Comparison of ENCODE assay signal across 17 mouse cellular contexts in the genomic region with DNA sequence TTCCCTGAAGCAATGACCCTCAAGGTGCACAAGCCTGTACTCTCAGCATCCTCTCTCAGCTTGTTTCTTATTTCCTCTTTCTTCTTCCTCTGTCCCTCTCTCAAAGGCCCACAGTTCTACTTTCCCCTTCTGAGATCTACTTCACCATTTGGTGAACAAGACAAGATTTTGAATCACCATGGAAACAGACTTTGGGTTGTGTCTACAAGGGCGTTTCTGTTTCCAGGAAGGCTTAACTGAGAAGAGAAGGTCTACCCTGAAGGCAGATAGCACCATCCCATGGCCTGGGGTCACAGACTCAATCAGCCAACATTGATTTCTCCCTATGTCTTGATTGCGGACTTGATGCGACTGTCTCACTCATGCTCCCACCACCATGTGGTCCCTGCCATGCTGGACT. TPM values are rescaled to one million over a fixed set of nuclear protein-coding genes. Genes with fewer than 3 reads are reported as not detected.
DNase-seq lines count a peak whose midpoint lies in the region; ATAC-seq lines count a peak whose summit lies in the region.
"Had no signal": no experiment of that assay in that cellular context is flagged by ENCODE, and none has a peak within 500 bp of the region (broad histone marks: within the 10 kb centered on the region; RNA-seq: fewer than 3 reads in every experiment).

No protein-coding gene starts in this region.

- H3K4me1 ChIP-seq in forebrain, embryonic 14.5 days (ENCODE audit: control insufficient read depth, insufficient read depth, low read length) = no peaks in the 10 kb centered on the region
- H3K4me1 ChIP-seq: hindbrain, embryonic 12.5 days had no signal

- no peaks in the 10 kb centered on the region for H3K36me3 ChIP-seq in forebrain, embryonic 14.5 days (ENCODE audit: control insufficient read depth, insufficient read depth, low read length)
- H3K36me3 ChIP-seq: embryonic facial prominence, embryonic 13.5 days; heart, embryonic 15.5 days; hindbrain, embryonic 12.5 days; limb, embryonic 12.5 days had no signal

- peaks cover 6% of the 10 kb centered on the region; the same call in 1 of the 2 replicates for H3K9me3 ChIP-seq in forebrain, embryonic 14.5 days (replicated peaks; ENCODE audit: control insufficient read depth, low read length)
- H3K9me3 ChIP-seq: embryonic facial prominence, embryonic 13.5 days; heart, embryonic 15.5 days; hindbrain, embryonic 12.5 days; limb, embryonic 12.5 days had no signal

- no peak overlapping the region for H3K27ac ChIP-seq in forebrain, embryonic 14.5 days (ENCODE audit: low read depth, low read length)
- H3K27ac ChIP-seq: embryonic facial prominence, embryonic 13.5 days; heart, embryonic 15.5 days; hindbrain, embryonic 12.5 days; kidney, postnatal 0 days; left cerebral cortex, adult 2 months; limb, embryonic 12.5 days had no signal

- no peak overlapping the region for H3K4me2 ChIP-seq in forebrain, embryonic 14.5 days (ENCODE audit: low read length)
- H3K4me2 ChIP-seq: embryonic facial prominence, embryonic 13.5 days; heart, embryonic 15.5 days; hindbrain, embryonic 12.5 days; limb, embryonic 12.5 days had no signal

- 95% methylated on average over 3 of the region's 3 CpGs for WGBS in forebrain, embryonic 14.5 days

- peak; percentile 76 for ATAC-seq in megakaryocyte, adult 5-6 weeks (ENCODE audit: poor library complexity, severe bottlenecking)
- no peak for ATAC-seq in forebrain, embryonic 14.5 days
- ATAC-seq: intestine, embryonic 16.5 days had no signal

- H3K4me3 ChIP-seq in forebrain, embryonic 14.5 days (ENCODE audit: low read depth, low read length) = no peak overlapping the region
- H3K4me3 ChIP-seq: embryonic facial prominence, embryonic 13.5 days; heart, embryonic 15.5 days; hindbrain, embryonic 12.5 days; left cerebral cortex, adult 2 months; limb, embryonic 12.5 days had no signal

- H3K9ac ChIP-seq in forebrain, embryonic 14.5 days (ENCODE audit: low read length) = no peak overlapping the region
- H3K9ac ChIP-seq: embryonic facial prominence, embryonic 13.5 days; heart, embryonic 15.5 days; hindbrain, embryonic 12.5 days; limb, embryonic 12.5 days had no signal

- DNase-seq in A20 (ENCODE audit: low read depth, low spot score) = peak; percentile 71
- peak; percentile 67 to 76 for DNase-seq in B cell, adult 2 months
- DNase-seq in T-cell, adult 2 months (ENCODE audit: low spot score) = peak; percentile 63
- no peak for DNase-seq in forebrain, embryonic 14.5 days (ENCODE audit: low spot score)
- DNase-seq in heart, adult 8-10 months (ENCODE audit: low spot score) = no peak
- no peak for DNase-seq in adrenal gland, postnatal 14 days
- DNase-seq: adrenal gland, postnatal 36 days; cerebellum, postnatal 36 days had no signal

- H3K27me3 ChIP-seq in forebrain, embryonic 14.5 days (replicated peaks; ENCODE audit: control insufficient read depth, insufficient read depth, low read length) = no peaks in the 10 kb centered on the region
- H3K27me3 ChIP-seq: embryonic facial prominence, embryonic 13.5 days; heart, embryonic 15.5 days; hindbrain, embryonic 12.5 days; limb, embryonic 12.5 days; megakaryocyte, embryonic 14.5 days had no signal

RNA-seq across cellular contexts. Expression of a gene that starts 9.0 kb away (rescaled TPM):
- 121 and 123 TPM in 2 replicates for total RNA-seq in megakaryocyte, adult 5-6 weeks (2015)
- total RNA-seq in megakaryocyte, adult 5-6 weeks (2017) = 63.0 and 64.8 TPM in 2 replicates
- polyA plus RNA-seq in forebrain, embryonic 14.5 days (2014; fragmentation: Nextera tagmentation; extraction: Ambion mirVana) = 11.0 and 12.1 TPM in 2 replicates
- 1 to 10 TPM; 4.9 to 6.6 (median 5.9) TPM for total RNA-seq in heart, adult 8-10 months (2022)
- 25.3 and 29.4 TPM in 2 replicates for total RNA-seq in adrenal gland, postnatal 14 days (2021)

RNA-seq across cellular contexts. Expression of a gene that starts 9.3 kb away (rescaled TPM):
- 2.1 and 3.0 TPM in 2 replicates for total RNA-seq in megakaryocyte, adult 5-6 weeks (2015)
- 0.53 and 0.59 TPM in 2 replicates for total RNA-seq in megakaryocyte, adult 5-6 weeks (2017)
- 0.30 and 0.58 TPM in 2 replicates for polyA plus RNA-seq in forebrain, embryonic 14.5 days (2014; fragmentation: Nextera tagmentation; extraction: Ambion mirVana)
- under 1 TPM in 1 of 4 experiments, not detected in 3; 0.19 TPM for total RNA-seq in heart, adult 8-10 months (2022)
- 0.22 and 0.83 TPM in 2 replicates for total RNA-seq in adrenal gland, postnatal 14 days (2021)

Comparison
In these comparisons a context has a peak if more than half of its experiments do, and no peak if none do; other contexts are left out.
1. DNase-seq: peak in A20 (single experiment), B cell, adult 2 months (2 of 2) and T-cell, adult 2 months (single experiment); none in forebrain, embryonic 14.5 days (single experiment), heart, adult 8-10 months (single experiment) and adrenal gland, postnatal 14 days (single experiment).